Mouse (Mus musculus): ENCODE results near the gene Slc9a8. TPM values are rescaled to one million over a fixed set of nuclear protein-coding genes. Genes with fewer than 3 reads are reported as not detected.

The Slc9a8 gene
- total RNA-seq, 2 experiments from 2014 or later: 33.2 to 34.5 TPM

- TF ChIP-seq CTCF (conservative IDR thresholded peaks at IDR 0.05): no peak
- Histone ChIP-seq H3K27ac (no peak overlapping the region), H3K4me3 (no peak overlapping the region)
- no peak for DNase-seq (ENCODE audit: low spot score in 2 of 2)
Observed at GRCm38 (mm10) chr2:167445911-167446780, 24.6 kb downstream of the Slc9a8 start.

- DNase-seq (ENCODE audit: low spot score in 2 of 2): no peak
- no peak overlapping the region for H3K27ac ChIP-seq
- TF ChIP-seq CTCF (conservative IDR thresholded peaks at IDR 0.05): no peak
Observed at GRCm38 (mm10) chr2:167447207-167447606, 25.7 kb downstream of the Slc9a8 start.

GRCm38 (mm10) chr2:167447629-167448028 lies 26.1 kb downstream of the Slc9a8 start:
- no peak overlapping the region for H3K27ac ChIP-seq
- no peak for DNase-seq (ENCODE audit: low spot score in 2 of 2)
- TF ChIP-seq CTCF (conservative IDR thresholded peaks at IDR 0.05): no peak
- no peak overlapping the region for H3K4me3 ChIP-seq

More at GRCm38 (mm10) chr2:167447207-167447606, 25.7 kb downstream of the Slc9a8 start:
- no peak overlapping the region for H3K4me3 ChIP-seq

GRCm38 (mm10) chr2:167449331-167450275 lies 28.1 kb downstream of the Slc9a8 start:
- DNase-seq (ENCODE audit: low spot score in 2 of 2): peak in 1 of 2 experiments; percentile 38
- no peak overlapping the region for H3K4me3 ChIP-seq
- H3K27ac ChIP-seq: peak overlapping the region; percentile 72
- TF ChIP-seq CTCF (conservative IDR thresholded peaks at IDR 0.05): no peak

GRCm38 (mm10) chr2:167450647-167451046 lies 29.1 kb downstream of the Slc9a8 start:
- Histone ChIP-seq H3K4me3 (no peak overlapping the region), H3K27ac (no peak overlapping the region)
- peak; percentile 42 for TF ChIP-seq CTCF (conservative IDR thresholded peaks at IDR 0.05)
- no peak for DNase-seq (ENCODE audit: low spot score in 2 of 2)

- no peak for TF ChIP-seq CTCF (conservative IDR thresholded peaks at IDR 0.05)
- peak; percentile 37 to 64 for DNase-seq (ENCODE audit: low spot score in 2 of 2)
- Histone ChIP-seq H3K4me3 (no peak overlapping the region), H3K27ac (peak overlapping the region; percentile 39; the same call in 1 of the 2 replicates)
Observed at GRCm38 (mm10) chr2:167453814-167454213, 32.3 kb downstream of the Slc9a8 start.

GRCm38 (mm10) chr2:167456361-167457020 lies 35.0 kb downstream of the Slc9a8 start:
- no peak for TF ChIP-seq CTCF (conservative IDR thresholded peaks at IDR 0.05)
- peak overlapping the region; percentile 28; the same call in 1 of the 2 replicates for H3K27ac ChIP-seq
- H3K4me3 ChIP-seq: no peak overlapping the region
- no peak for DNase-seq (ENCODE audit: low spot score in 2 of 2)

- no peak for DNase-seq (ENCODE audit: low spot score in 2 of 2)
- Histone ChIP-seq H3K4me3 (no peak overlapping the region), H3K27ac (no peak overlapping the region)
- no peak for TF ChIP-seq CTCF (conservative IDR thresholded peaks at IDR 0.05)
Observed at GRCm38 (mm10) chr2:167457213-167457612, 35.7 kb downstream of the Slc9a8 start.

GRCm38 (mm10) chr2:167458548-167458947 lies 37.0 kb downstream of the Slc9a8 start:
- Histone ChIP-seq H3K4me3 (no peak overlapping the region), H3K27ac (no peak overlapping the region)
- TF ChIP-seq CTCF (conservative IDR thresholded peaks at IDR 0.05): no peak
- no peak for DNase-seq (ENCODE audit: low spot score in 2 of 2)

- DNase-seq (ENCODE audit: low spot score in 2 of 2): no peak
- Histone ChIP-seq H3K27ac (no peak overlapping the region), H3K4me3 (no peak overlapping the region)
- no peak for TF ChIP-seq CTCF (conservative IDR thresholded peaks at IDR 0.05)
Observed at GRCm38 (mm10) chr2:167459071-167459865, 37.8 kb downstream of the Slc9a8 start.

- no peak overlapping the region for H3K4me3 ChIP-seq
- H3K27ac ChIP-seq: no peak overlapping the region
- no peak for DNase-seq (ENCODE audit: low spot score in 2 of 2)
- peak; percentile 90 for TF ChIP-seq CTCF (conservative IDR thresholded peaks at IDR 0.05)
Observed at GRCm38 (mm10) chr2:167462954-167463353, 41.4 kb downstream of the Slc9a8 start.

- Histone ChIP-seq H3K27ac (no peak overlapping the region), H3K4me3 (no peak overlapping the region)
- no peak for TF ChIP-seq CTCF (conservative IDR thresholded peaks at IDR 0.05)
- DNase-seq (ENCODE audit: low spot score in 2 of 2): no peak
Observed at GRCm38 (mm10) chr2:167463802-167464201, 42.3 kb downstream of the Slc9a8 start.
